Mouse (Mus musculus): ENCODE measurements at regions not wholly inside any gene's neighbourhood (a gene's known extent, or its start where the extent isn't known, plus 50 kb on each side); places are given as distances from the start of the nearest gene placed in this dataset.

DNA sequence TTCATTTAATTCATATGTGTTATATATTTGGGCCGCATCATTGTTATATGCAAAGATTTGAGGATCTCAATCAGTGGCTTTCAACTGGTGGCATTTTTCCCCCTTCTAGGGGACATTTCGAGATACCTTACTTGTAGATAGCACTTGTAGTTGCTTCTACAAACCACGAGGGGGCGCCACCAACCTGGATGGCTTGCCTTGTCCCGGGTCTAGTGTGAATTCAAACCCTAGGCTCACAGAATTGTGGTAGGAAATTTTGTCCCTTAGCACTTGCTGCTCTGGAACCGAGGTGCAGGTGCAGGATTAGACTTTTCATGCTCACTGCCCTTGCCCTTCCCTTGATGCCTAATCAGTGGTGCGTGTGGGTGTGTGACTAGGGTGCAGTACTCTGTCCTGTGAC lies 252.2 kb downstream of the Uaca start:
- peak; percentile 20 for DNase-seq (ENCODE audit: low spot score)

GRCm38 (mm10) chr9:61047289-61047688 lies 252.9 kb downstream of the Uaca start:
- DNase-seq (ENCODE audit: low spot score): no peak

GRCm38 (mm10) chr9:61048576-61048975 lies 254.2 kb downstream of the Uaca start:
- no peak for DNase-seq (ENCODE audit: low spot score)

DNA sequence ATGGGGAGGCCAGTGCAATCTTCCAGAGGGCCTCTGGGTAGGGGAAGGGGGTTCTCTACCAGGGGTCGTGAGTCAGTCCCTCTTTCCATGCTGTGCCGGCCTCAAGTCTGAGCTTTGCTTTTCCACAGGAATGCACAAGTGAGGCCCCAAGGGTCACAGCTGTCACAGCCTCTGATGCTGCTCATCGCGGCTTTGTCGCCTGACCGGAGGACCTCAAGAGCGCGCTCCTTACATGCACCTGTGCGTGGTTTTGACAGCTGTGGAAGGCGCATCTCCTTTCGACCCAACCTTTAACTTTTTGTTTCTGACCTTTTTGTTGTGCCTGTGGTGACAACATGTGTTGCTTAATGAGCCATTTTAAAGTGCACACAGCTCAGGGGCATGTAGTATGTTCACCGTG lies 258.3 kb downstream of the Uaca start:
- DNase-seq (ENCODE audit: low spot score): no peak

- DNase-seq (ENCODE audit: low spot score): no peak
Measured at GRCm38 (mm10) chr9:61054427-61054826, 260.1 kb downstream of the Uaca start.

- DNase-seq (ENCODE audit: low spot score): no peak
Measured at GRCm38 (mm10) chr9:61055392-61055791, 261.1 kb downstream of the Uaca start.

DNA sequence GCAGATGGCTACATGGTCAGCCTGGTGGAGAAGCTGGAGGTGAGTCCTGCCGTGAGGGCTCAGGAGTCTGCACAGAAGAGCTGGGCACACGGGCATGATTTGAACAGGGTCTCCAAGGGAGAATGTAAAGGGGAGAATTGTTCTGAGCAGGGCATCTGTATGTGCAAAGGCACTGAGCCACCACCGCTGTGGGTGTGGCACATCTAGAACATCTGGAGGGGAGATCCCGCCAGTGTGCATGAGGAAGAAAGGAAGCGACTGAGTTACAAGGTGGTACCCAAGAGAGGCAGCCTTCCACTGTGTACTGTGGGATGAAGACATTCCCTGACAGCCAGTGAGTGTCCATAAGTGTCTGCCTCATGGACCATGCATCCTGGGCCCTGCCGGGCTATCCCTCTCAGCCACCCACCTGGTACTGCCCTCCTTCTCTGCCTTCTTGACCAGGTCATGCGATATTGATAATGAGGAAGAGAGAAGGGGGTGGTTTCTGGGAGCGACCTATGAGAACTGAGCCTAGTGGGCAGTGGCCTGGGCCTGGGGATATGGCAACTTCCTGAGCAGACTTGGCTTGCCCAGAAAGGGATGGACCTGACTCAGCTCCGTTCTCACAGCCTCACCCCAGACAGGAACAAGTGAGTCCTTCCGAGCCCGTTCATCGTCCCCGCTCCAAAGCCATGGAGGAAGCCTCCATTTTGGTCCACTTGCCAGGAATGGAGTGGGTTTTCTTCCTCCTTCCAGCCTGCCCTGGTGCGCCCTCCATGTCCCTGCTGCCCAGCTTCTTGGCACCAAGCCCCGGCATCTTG lies 261.8 kb downstream of the Uaca start:
- no peak for DNase-seq (ENCODE audit: low spot score)

DNA sequence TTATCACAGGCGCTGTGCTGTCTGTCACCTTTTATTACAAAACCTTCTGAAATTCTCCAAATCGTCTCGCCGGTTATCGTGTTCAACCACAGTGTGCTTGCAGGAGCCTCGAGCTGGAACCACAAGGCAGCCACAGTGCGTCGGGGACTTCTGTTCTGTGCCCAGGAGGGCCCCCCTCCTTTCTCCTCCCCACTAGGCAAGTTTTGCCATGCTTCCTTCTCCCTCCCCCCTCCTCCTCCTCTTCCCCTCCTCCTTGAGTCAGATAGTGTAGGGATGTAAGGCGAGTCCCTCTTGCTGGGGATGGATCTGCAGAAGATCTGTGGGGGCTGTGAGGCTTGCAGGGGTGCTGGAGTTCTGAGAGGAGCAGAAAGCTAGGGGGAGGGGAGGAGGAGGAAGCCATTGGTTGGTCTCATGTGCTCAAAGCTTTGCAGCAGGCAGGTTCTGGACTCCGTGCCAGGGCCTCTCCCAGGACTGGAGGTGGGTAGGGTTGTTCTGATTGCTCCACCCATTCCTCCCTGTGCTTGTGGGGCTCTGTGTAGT lies 262.5 kb downstream of the Uaca start:
- DNase-seq (ENCODE audit: low spot score): no peak

GRCm38 (mm10) chr9:61059225-61059624 lies 264.9 kb downstream of the Uaca start:
- DNase-seq (ENCODE audit: low spot score): no peak

DNA sequence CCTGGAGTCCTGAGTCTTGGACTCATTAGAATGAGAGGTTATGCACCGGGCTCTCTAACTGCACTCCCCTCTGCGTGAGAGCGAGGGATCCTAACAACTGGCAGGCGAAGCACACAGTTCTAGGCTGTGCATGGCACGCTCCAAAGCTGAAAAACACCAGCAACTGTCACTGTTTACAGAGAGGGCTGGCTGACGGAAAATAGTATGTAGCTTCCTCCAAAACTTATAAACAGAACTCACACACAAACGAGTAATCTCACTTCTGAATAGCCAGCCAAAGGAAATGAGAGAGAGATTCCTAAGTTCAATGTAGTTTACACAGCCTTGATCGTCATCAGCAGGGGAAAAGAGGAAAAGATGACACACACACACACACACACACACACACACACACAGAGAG lies 266.6 kb downstream of the Uaca start:
- no peak for DNase-seq (ENCODE audit: low spot score)

- DNase-seq (ENCODE audit: low spot score): no peak
Measured at GRCm38 (mm10) chr9:61064714-61065305, 270.5 kb downstream of the Uaca start.

- DNase-seq (ENCODE audit: low spot score): no peak
Measured at GRCm38 (mm10) chr9:61069553-61070314, 275.4 kb downstream of the Uaca start.

DNA sequence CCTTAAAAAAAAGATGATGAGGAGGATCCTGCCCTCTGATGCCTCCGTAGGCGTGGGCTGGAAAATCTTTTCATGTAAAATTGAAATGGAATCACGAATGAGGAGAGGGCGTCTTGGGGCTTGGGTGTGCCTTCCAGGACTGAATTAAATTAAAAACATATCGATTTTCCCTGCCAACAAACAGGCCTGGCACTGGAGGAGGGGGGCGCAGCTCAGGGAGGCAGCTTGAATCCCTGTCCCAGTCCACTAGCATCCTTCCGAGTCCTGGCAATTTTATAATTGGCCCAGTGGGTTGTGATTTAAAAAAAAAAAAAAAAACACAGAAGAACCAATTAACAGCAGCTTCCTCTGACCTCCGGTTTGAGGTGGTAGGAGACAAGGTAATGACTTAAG lies 276.0 kb downstream of the Uaca start:
- no peak for DNase-seq (ENCODE audit: low spot score)

- DNase-seq (ENCODE audit: low spot score): no peak
Measured at GRCm38 (mm10) chr9:61070861-61071260, 276.5 kb downstream of the Uaca start.

GRCm38 (mm10) chr9:61073482-61073881 lies 279.1 kb downstream of the Uaca start:
- DNase-seq (ENCODE audit: low spot score): no peak

DNA sequence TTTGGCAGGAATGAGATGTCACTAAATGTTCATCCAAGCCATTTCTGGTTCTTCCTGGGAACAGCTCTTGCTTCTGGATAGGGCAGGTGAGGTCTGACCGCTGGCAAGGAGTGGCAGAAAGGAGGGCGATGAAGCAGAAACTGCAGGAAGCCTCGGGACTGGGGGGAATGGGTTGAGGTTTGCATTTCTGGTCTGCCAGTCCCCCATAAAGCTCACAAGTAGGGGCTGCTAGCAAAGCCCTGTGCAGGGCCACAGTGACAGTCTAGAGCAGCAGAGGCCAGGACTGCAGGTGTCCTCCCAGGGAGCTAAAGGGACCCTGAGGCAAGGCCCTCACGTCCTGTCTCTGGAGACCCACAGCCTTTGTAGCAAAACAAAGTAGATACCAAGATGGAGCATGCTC lies 280.7 kb downstream of the Uaca start:
- no peak for DNase-seq (ENCODE audit: low spot score)

DNA sequence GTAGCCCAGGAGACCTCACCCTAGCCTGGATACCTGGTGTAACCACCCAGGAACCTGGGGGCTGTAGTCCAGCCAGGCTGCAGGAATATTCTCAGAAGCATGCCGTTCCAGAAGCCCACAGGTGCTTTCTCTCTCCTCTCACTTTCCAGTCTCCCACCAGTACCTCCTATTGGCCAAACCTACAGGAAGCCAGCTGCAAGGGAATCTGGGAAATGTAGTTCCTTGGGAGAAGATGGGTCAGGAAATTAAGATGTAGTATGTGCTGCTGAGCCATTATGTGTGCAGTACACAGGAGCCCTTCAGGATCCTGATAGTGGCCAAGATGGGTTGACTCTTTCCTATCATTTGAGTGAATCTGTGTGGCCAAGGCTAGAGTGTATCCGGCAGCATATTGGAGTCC lies 282.8 kb downstream of the Uaca start:
- DNase-seq (ENCODE audit: low spot score): no peak

- DNase-seq (ENCODE audit: low spot score): no peak
Measured at GRCm38 (mm10) chr9:61077807-61078206, 283.5 kb downstream of the Uaca start.

GRCm38 (mm10) chr9:61081474-61082021 lies 287.2 kb downstream of the Uaca start:
- no peak for DNase-seq (ENCODE audit: low spot score)

- DNase-seq (ENCODE audit: low spot score): no peak
Measured at GRCm38 (mm10) chr9:61084655-61085230, 287.4 kb upstream of the Tle3 start.

DNA sequence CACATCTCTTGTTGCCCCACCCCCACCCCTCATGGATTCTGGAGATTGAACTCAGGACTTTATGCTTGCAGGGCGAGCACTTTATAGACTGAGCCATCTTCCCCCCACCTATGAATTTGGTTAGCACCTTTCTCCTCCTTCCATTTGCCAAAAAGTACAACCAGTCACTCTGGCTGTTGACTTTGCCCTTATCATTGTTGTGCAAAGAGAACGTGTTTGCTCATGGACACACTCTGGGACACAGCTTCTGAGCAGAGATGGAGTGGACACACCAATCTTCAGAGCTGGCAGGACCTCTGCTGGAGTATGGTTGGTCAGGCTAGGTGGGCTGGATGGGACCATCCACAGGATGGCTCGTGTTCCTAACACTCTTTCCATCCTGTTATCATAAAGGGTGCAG lies 285.1 kb upstream of the Tle3 start:
- no peak for DNase-seq (ENCODE audit: low spot score)

GRCm38 (mm10) chr9:61089066-61089686 lies 283.0 kb upstream of the Tle3 start:
- DNase-seq (ENCODE audit: low spot score): no peak

Measured in c-Kit-positive CD71-positive TER-119-positive erythroid progenitor cells, embryonic 14.5 days (primary cell).